Mouse (Mus musculus) large intestine, adult 2 months (tissue): ENCODE data around the gene Vmn1r112. TPM values are rescaled to one million over a fixed set of nuclear protein-coding genes. Genes with fewer than 3 reads are reported as not detected.
"Not testable (repeated sequence)": the region's sequence is repeated elsewhere in the genome, so short reads cannot be mapped to it uniquely, and the experiment has no call there.

Source experiments
- DNase-seq: peaks from one replicate; pipeline ENCODE4 v3.0.0-alpha.2; 2012; ENCODE audit warnings: low read depth, low spot score
- WGBS: fragments of 180-500 bp; shearing (Covaris S2); methylation state at CpG from one replicate; pipeline ENCODE4 v1.1.7; 2018; 5-methylcytosine and 5-hydroxymethylcytosine counted together
- polyA plus RNA-seq: library from polyadenylated mRNA; depleted of rRNA; stranded (reverse); fragments of >200 nt; gene quantifications from 2 replicates; pipeline ENCODE4 v1.2.3, GENCODE M21; 2012; rRNA removed

The Vmn1r112 gene
- polyA plus RNA-seq, result not detected in 2 replicates

DNA sequence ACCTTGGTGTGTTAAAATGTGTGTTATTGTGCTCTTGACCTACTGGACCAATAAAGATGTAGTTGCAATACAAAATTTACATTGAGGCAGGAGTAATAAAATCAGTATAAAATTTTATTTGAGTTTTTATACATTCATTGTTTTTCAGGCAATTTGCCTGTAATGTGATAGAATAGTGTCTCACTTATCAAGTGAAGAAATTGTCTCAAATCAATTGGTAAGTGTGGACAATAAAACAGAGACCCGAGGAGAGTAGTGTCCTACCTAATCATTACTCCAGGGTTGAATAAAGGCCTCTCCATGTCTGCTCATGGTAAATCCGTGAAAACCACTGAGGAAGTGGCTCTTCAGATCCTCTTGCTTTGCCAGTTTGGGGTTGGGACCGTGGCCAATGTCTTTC is at the start of gene Vmn1r112:
Vmn1r112 (plus strand) TSS at position 301 of the 400 bp plus-strand sequence.
- no CpG with 5 or more reads among the region's 3 CpGs for WGBS
- not testable (repeated sequence) for DNase-seq

DNA sequence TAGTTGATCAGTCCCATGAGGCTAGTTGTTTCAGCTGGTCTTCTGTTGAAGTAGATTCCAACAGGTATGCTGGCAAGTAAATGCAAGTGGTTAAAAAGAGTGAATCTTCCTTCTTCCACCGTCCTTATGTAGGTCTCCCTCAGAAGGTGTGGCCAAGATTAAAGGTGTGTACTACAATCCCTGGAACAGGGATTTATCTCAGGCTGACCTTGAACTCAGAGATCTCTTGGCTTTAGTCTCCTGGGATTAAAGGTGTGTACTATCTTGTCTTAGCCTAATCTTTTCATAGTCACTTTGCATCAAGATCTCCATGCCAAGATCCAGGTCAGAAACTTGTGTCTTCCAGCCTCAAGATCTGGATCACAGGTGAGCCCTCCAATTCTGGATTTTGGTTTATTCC is 40.5 kb upstream of the Vmn1r112 start, which contains the start of gene Gm10668:
Gm10668 (minus strand) TSS at position 101 of the 400 bp plus-strand sequence.
- no CpG with 5 or more reads among the region's 1 CpGs for WGBS
- DNase-seq, result not testable (repeated sequence)

DNA sequence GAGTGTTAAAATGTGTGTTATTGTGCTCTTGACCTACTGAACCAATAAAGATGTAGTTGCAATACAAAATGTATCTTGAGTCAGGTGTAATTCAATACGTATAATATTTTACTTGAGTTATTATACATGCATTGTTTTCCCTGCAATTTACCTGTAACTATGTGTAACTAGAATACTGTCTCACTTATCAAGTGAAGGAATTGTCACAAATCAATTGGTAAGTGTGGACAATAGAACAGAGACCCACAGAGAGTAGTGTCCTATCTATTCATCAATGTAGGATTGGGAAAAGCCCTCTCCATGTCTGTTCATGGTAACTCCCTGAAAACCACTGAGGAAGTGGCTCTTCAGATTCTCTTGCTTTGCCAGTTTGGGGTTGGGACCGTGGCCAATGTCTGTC is 16.0 kb downstream of the Vmn1r112 start, which contains the start of gene Vmn1r113:
Vmn1r113 (plus strand) TSS at position 301 of the 400 bp plus-strand sequence.
- not testable (repeated sequence) for DNase-seq
- 50% methylated on average over 2 of the region's 2 CpGs for WGBS

DNA sequence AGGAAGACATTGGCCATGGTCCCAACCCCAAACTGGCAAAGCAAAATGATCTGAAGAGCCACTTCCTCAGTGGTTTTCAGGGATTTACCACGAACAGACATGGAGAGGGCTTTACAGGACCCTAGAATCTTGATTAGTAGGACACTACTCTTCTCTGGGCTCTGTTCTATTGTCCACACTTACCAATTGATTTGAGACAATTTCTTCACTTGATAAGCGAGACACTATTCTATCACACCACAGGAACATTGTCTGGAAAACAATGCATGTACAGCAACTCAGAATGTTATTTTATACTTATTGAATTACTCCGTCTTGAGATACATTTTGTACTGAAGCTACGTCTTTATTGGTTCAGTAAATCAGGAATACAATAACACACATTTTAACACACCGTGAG is 41.1 kb downstream of the Vmn1r112 start, which contains the start of gene Vmn1r114:
Vmn1r114 (minus strand) TSS at position 101 of the 400 bp plus-strand sequence.
- WGBS, result no CpG with 5 or more reads among the region's 5 CpGs
- not testable (repeated sequence) for DNase-seq

Other genes starting within 250 kb of the Vmn1r112 start
- not detected in 2 replicates for gene Vmn1r104, start 237.3 kb upstream of the Vmn1r112 start, polyA plus RNA-seq
- not detected in 2 replicates for gene Gm5726, start 225.4 kb upstream of the Vmn1r112 start, polyA plus RNA-seq
- not detected in 2 replicates for gene Gm4141, start 194.9 kb upstream of the Vmn1r112 start, polyA plus RNA-seq
- gene Gm4513, start 172.2 kb upstream of the Vmn1r112 start, polyA plus RNA-seq, result not detected in 2 replicates
- gene Vmn1r107, start 102.3 kb upstream of the Vmn1r112 start, polyA plus RNA-seq, result not detected in 2 replicates
- not detected in 2 replicates for gene Vmn1r111, start 68.0 kb upstream of the Vmn1r112 start, polyA plus RNA-seq
- not detected in 2 replicates for gene Gm10668, start 40.6 kb upstream of the Vmn1r112 start, polyA plus RNA-seq
- not detected in 2 replicates for gene Vmn1r113, start 16.1 kb downstream of the Vmn1r112 start, polyA plus RNA-seq
- not detected in 2 replicates for gene Vmn1r114, start 41.0 kb downstream of the Vmn1r112 start, polyA plus RNA-seq
- gene Vmn1r115, start 73.8 kb downstream of the Vmn1r112 start, polyA plus RNA-seq, result not detected in 2 replicates
- gene Vmn1r116, start 101.1 kb downstream of the Vmn1r112 start, polyA plus RNA-seq, result not detected in 2 replicates
- gene Vmn1r117, start 112.9 kb downstream of the Vmn1r112 start, polyA plus RNA-seq, result not detected in 2 replicates
- not detected in 2 replicates for gene Vmn1r118, start 141.2 kb downstream of the Vmn1r112 start, polyA plus RNA-seq
- gene Vmn1r119, start 241.3 kb downstream of the Vmn1r112 start, polyA plus RNA-seq, result not detected in 2 replicates